Mouse (Mus musculus) urinary bladder, postnatal 36 days (tissue): ENCODE measurements around the gene Ror1.
A peak's percentile ranks its signal among the peaks of the same experiment; 100 is the strongest.

Source experiments
- DNase-seq, 2 experiments: peaks; one replicate each; pipeline ENCODE4 v3.0.0; 2022; ENCODE audit warnings: low spot score in 2 of 2, mixed read lengths in 1 of 2

The Ror1 gene

DNA sequence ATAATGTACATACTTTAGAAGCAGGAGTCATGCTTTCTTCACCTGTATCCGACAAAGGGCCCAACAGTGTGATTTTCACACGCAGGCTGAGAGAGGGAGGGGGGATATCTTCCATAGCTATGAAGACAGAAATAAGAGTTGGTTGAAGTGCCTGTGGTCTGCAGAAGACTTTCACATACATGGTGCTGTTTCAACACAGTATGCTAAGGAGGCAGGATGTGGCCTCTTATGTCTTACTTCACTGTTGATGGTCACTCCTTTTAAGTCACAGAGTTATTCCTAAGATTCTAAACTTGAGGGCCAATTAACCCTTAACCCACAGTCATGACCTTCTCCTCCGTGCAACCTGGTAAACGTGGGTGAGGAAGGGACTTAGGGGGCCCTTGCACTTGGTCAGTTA, 286.2 kb downstream of the Ror1 start:
- no peak for DNase-seq

DNA sequence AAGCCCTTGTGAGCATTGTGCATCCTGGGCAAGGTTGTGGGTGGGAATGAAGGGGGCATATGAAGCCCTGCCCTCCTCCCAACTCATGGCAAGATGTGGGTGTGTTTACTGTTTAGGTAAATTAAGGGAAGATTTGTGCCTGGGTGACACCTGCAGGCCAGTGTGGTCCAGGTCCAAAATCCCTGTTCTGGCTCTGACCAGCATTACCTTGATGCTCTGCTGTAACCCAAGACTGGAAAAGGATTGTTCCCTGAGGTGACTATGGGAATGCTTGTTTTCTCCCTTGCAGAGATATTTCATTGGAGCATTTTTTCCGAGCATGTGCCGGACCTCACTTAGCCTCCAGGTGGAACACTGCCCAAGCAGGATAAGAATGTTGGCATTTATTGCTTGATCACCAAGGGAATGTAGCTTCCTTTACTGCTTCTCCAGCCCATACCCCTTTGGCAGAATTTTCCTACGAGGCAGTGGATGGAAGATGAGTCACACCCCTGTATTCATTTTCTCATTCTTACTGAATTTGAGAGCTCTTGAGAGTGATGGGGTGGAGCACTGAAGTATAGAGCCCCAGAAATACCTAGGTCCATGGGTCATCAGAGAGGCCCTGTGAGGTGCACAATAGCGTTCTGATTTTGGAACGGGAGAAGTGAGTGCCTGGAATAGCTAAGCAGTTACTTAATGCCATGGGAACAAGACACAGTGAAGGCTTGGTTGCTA, 290.8 kb downstream of the Ror1 start:
- DNase-seq = no peak

DNA sequence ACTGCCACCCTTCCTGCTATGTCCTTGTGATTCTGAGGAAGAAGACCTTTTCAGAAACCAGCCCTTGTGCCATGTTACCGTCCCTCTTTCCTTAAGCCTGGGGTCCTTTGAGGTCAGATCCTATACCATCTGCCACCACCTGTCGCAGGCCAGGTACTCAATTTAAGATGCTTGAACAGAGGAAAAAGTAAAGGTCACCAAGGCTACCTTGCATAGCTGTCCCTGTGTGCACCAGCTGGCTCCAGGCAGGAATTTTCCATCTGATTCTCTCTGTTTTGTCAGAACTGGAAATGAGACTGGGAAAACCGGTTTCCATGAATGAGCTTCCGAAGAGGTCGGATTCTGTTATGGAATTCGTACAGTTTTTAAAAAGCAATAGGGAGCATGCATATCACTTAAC, 294.8 kb downstream of the Ror1 start:
- DNase-seq = no peak

- DNase-seq = no peak
Measured at GRCm38 (mm10) chr4:100391021-100391420, 295.4 kb downstream of the Ror1 start.

DNA sequence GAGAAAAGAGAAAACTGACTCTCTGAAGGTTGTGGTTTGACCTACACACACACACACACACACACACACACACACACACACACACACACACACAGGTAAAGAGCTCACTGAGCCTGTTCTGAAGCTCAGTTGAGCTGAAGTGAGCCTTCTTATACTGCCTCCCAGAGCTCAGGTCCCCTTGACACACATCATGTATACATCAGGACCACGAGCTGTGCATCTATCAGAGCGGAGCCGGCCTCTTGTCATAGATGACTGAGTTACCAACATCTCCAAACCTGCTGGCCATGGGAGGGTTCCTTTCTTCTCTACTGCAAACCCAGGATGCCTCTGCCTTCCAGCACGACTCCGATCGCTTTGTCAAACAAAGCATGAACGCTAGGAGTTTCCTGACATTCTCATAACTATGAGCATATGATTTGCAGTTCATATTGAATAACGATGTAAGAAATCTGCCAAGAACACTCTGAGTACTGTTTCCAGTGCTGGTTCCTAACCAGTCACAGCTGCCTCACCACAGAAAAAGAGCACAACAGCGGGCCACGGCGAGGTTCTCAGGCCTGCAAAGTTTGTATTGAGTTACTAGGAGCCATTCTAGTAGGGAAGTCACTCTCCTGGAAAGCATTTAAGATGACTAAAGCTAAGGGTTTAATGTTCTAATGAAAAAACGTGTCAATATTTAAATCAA, 297.9 kb downstream of the Ror1 start:
- no peak for DNase-seq

- DNase-seq = no peak
Measured at GRCm38 (mm10) chr4:100395407-100395806, 299.8 kb downstream of the Ror1 start.

GRCm38 (mm10) chr4:100398079-100398478, 302.5 kb downstream of the Ror1 start:
- no peak for DNase-seq

- DNase-seq = no peak
Measured at GRCm38 (mm10) chr4:100401078-100401477, 305.5 kb downstream of the Ror1 start.

DNA sequence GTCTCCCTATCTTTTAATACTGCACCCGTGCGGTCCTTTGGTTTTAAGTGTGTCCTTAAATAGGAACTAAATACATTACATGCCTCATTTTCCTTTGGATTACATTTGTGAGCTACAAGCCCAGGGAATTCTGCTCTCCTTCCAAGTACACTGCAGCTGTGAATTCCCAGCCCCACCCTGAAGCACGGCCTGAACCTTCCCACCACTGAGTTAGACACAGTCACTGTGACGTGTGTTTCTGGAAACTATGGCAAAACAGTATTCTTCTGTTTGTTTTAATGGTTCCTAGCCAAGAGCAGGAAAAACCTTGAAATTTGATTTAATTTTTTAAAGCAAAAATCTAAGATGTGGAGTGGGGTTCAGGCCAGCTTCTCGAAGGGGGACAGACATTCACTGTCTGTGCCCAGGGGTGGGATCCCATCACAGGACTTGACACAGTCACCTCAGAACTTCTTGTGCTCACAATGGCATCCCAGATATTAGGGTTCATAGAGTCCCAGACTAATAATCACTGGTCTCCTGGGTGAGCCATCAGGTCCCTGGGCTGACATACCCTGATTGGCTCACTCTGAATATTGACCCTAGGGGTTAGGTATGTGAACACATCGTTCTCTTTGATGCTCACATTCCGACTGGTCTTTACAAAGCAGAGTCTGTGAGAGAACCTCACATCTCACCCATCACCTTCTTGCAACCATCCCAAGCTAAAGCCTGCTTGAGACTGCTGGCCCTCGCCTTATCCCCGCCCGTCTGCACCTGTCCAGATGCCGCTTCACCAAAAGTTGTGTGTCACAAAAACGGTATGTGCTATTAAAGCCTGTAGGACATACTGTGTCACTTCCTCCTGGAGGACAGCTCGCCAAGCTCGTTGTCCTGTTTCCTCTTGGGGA, 306.2 kb downstream of the Ror1 start:
- DNase-seq = peak; percentile 14 to 29

GRCm38 (mm10) chr4:100407261-100407874, 311.8 kb downstream of the Ror1 start:
- peak; percentile 53 to 76 for DNase-seq

DNA sequence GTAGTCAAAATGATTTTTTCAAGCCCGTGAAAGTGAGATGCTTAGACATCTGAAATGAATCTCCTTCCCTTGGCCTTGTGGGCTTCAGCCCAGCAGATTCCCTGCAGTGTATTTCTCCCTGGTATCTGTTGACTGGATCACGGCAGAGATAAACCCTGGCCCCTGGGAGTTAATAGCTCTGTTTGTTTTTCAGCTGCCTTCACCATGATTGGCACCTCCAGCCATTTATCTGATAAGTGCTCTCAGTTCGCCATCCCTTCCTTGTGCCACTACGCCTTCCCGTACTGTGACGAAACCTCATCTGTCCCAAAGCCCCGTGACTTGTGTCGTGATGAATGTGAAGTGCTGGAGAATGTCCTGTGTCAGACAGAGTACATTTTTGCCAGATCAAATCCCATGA, 313.9 kb downstream of the Ror1 start:
- no peak for DNase-seq

DNA sequence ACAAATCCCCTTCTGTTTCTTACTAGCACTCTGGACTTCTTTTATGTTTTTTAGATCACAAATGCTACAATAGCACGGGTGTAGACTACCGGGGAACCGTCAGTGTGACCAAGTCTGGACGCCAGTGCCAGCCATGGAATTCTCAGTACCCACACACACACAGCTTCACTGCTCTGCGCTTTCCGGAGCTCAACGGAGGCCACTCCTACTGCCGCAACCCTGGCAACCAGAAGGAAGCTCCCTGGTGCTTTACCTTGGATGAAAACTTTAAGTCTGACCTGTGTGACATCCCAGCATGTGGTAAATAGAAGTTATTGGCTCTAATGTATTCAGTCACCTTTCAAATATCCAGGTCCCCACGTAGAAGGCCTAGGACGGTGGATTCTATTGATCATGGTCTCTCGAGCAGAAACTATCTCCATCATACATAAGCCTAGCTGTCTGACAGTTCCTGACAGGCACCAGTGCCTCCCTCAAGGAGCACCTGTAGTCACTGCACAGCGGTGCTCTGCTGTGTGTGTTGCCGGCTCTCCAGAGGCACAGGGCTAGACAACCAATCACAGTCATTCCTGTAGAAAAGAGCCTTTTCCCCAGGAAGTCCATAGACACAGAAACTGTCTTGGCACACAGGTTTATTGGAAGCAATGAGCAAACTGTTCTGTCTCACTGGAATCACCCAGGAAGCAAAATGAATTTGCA, 316.4 kb downstream of the Ror1 start:
- DNase-seq = no peak

- no peak for DNase-seq
Measured at GRCm38 (mm10) chr4:100422756-100423155, 327.2 kb downstream of the Ror1 start.

DNA sequence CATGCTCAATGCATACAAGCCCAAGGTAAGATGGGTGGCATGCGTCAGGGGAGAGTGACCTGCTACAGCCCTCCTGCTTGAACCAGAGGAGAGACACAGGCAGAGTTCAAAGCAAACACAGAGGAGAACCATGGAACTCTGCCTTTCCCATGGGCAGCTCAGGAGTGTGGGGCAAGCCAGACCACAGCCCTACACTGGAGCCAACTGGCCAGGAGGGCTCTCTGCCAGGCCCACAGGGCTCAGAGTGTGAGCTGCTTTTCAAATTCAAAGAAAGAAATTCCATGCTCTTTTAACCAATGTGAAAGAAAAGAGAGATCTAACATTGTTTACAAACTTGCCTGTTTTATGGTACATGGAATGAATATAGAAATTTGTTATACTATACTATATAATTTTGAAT, 330.5 kb downstream of the Ror1 start:
- DNase-seq = no peak

DNA sequence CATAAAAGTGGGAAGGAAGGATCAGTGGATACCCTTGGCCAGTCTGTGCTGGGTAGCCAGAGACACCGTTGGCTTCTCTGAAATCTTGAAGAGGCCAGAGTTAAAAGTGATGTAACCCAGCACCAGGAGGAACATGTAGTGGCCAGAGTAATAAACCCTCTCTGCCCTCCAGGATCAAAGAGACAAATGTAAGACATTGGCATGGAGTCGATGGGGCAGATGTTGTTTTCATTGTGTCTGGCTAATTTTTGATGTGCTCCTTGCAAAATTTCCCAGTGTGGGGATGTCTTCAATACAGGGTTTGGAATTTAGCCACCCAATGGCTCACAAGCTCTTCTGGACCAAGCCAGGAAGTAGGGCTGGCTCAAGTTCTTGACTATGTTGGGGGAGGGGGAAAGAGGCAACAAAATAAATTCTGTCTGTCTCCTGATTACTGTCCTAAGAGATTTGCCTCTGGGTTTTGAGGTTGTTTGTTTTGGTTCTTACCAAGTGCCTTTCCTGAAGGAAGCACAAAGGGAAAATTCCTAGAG, 333.8 kb downstream of the Ror1 start:
- peak in 1 of 2 experiments; percentile 5 for DNase-seq

- no peak for DNase-seq
Measured at GRCm38 (mm10) chr4:100435281-100436168, 339.9 kb downstream of the Ror1 start.

GRCm38 (mm10) chr4:100436169-100436547, 340.6 kb downstream of the Ror1 start:
- DNase-seq = no peak

- DNase-seq = no peak
Measured at GRCm38 (mm10) chr4:100446897-100447296, 351.3 kb downstream of the Ror1 start.

- no peak for DNase-seq
Measured at GRCm38 (mm10) chr4:100462493-100463120, 367.0 kb downstream of the Ror1 start.
